Mouse (Mus musculus) bone marrow, adult 2 months (tissue): Measurements from ENCODE around the gene Dse. TPM values are rescaled to one million over a fixed set of nuclear protein-coding genes. Genes with fewer than 3 reads are reported as not detected.

Experiments used
- H3K27ac ChIP-seq: fragments of 200-500 bp; 2 replicates; pipeline ENCODE4 v1.5.1; 2012; ENCODE audit warnings: low read depth, mild to moderate bottlenecking, control low read depth, inconsistent platforms, low read length; ENCODE audit not compliant: control insufficient read depth, poor library complexity, insufficient read depth
- H3K4me1 ChIP-seq: fragments of 200-500 bp; 2 replicates; pipeline ENCODE4 v1.6.1; 2011; ENCODE audit warnings: low read length; ENCODE audit not compliant: control insufficient read depth, insufficient read depth
- H3K4me3 ChIP-seq: fragments of 200-500 bp; replicated peaks from 2 replicates; pipeline ENCODE3; 2011; ENCODE audit warnings: mild to moderate bottlenecking, low read depth, low read length, control low read depth; ENCODE audit not compliant: control insufficient read depth
- CTCF ChIP-seq: fragments of 200-500 bp; IDR thresholded peaks from 2 replicates; pipeline ENCODE4 v1.5.1; 2011; ENCODE audit warnings: low read length, control low read depth; ENCODE audit not compliant: control insufficient read depth, insufficient read depth
- POLR2A ChIP-seq: fragments of 200-500 bp; IDR thresholded peaks from 2 replicates; pipeline ENCODE4 v1.6.1; 2011; ENCODE audit warnings: low read depth, mild to moderate bottlenecking, control low read depth, low read length, borderline replicate concordance; ENCODE audit not compliant: control insufficient read depth
- WGBS: fragments of 180-500 bp; shearing (Covaris S2); methylation state at CpG from one replicate; pipeline ENCODE4 v1.1.7; 2018; 5-methylcytosine and 5-hydroxymethylcytosine counted together
- polyA plus RNA-seq: library from polyadenylated mRNA; stranded (reverse); fragments of >200 nt; gene quantifications from 2 replicates; pipeline ENCODE4 v1.2.4, GENCODE M21; 2011; ENCODE audit warnings: low replicate concordance; ENCODE audit not compliant: missing spikeins, insufficient read depth, insufficient read length

Dse gene
- polyA plus RNA-seq, 1 experiment, result 4.8 TPM

DNA sequence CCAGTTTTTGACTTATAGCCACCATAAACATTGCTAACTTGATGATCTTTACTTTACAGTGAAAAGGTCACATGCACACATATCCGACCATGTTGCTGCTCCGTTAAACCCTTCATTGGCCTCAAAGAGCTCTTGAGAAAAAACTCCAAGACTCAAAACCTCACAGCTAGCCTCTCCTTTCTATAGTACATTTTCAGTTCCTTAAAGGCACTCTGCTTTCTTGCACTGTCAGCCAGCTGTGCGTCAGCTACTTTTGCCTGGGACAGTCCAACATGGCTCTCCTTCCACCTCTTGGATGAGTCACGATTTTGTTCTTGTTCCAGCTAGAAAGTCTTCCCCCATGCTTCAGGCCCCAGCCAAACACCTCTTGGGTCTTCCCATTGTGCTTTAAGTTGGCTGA lies 35.9 kb downstream of the Dse start:
- TF ChIP-seq CTCF, result no peak
- no peak for TF ChIP-seq POLR2A
- H3K27ac ChIP-seq, result no peak overlapping the region
- no peaks in the 10 kb centered on the region; the same call in 1 of the 2 replicates for H3K4me1 ChIP-seq
- WGBS, result 35% methylated on average over 4 of the region's 4 CpGs
- no peak overlapping the region for H3K4me3 ChIP-seq

DNA sequence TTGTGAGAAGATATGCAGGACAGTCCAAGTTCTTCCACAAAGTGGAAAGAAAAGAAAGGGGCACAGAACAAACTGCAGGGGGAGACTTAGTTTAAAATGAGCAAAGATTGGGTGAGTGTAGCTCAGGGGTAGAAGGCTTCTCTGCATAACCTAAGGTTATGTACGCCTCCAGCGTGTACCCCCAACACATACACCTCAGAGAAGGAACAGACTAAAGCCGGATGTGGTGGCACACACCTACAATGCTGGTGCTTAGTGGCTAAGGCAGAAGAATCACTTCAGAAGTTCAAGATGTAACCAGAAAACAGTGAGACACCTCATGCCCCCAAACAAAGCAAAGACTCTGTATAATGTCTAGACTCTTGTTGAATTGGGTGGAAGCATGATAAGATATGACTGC lies 36.3 kb downstream of the Dse start:
- H3K4me1 ChIP-seq, result no peaks in the 10 kb centered on the region; the same call in 1 of the 2 replicates
- no peak overlapping the region for H3K4me3 ChIP-seq
- no peak for TF ChIP-seq POLR2A
- TF ChIP-seq CTCF, result no peak
- H3K27ac ChIP-seq, result no peak overlapping the region
- 75% methylated on average over 3 of the region's 3 CpGs for WGBS

DNA sequence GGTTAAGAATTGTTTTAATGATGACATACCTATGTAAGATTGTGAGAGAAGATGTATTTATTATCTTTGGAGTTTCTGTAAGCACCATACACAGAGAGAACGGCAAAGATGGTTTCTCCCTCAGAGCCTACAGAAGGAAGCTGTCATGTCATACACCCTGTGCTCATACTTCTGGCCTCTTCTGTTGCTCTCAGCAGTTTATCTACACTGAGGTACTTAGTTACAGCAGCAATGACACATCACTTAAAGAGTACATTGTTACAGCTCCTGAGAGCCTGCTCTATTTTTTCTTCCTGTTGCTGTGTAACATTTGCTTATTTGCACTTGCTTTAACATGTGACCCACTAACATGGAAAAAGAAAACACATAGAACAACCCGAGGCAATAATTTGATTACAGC lies 40.5 kb downstream of the Dse start:
- Histone ChIP-seq H3K27ac (no peak overlapping the region), H3K4me1 (no peaks in the 10 kb centered on the region; the same call in 1 of the 2 replicates), H3K4me3 (no peak overlapping the region)
- TF ChIP-seq POLR2A (no peak), CTCF (no peak)
- WGBS, result 71% methylated on average over 2 of the region's 2 CpGs

DNA sequence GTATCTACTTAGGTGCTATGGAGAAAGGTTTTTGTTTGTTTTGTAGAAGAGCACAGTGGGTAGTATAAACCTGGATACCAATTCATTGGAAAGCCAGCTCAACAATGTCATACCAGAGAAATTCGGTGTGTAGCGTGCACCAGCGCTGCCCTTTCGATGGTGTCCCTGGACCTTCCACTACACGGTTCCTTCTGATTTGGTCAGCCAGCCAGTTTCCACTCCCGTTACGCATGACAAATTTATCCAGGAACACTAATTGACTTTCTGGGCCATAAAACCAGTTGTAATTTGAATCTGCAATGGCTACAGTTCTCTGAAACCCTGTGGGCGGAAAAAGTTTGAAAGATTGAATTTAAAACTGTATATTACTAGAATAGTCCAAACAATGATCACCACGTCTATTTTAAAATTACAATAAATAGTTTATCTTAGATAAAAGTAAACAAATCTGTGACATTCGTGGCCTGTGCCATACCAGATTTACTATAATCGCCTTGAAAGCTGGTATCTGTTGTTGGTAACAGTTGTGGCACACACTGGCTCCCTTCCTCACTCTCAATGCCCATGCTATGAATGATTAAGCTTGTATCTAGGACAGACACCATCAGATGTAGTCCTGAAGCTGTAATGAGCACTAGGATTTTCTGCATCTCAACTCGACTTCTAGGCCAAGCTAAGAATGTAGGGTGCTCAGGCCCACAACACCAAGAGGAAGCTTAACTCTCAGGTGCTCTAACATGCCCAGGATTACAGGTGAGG lies 51.5 kb downstream of the Dse start:
- TF ChIP-seq POLR2A, result no peak
- no peak for TF ChIP-seq CTCF
- no peak overlapping the region for H3K27ac ChIP-seq
- no peaks in the 10 kb centered on the region for H3K4me1 ChIP-seq
- WGBS, result 81% methylated on average over 12 of the region's 12 CpGs
- no peak overlapping the region for H3K4me3 ChIP-seq

DNA sequence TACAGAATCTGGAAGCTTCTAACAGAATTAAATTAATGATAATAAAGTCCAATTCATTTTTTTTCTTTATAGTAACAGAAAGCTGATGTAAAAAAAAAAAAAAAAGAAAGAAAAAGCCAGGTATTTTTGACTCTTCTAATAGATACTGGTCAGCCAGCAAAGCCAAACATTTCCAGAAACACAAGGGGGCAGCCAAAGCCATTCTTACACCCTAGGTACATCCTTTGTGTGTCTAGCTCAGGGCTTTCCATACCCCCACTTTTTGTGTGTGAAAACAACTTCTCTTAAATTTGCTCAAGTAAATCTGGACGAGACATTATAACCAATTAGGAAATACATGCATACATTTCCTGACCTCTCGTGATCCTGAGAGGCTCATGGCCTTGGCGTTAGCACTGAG lies 55.7 kb downstream of the Dse start:
- H3K4me1 ChIP-seq, result no peaks in the 10 kb centered on the region
- TF ChIP-seq POLR2A, result no peak
- no peak for TF ChIP-seq CTCF
- H3K4me3 ChIP-seq, result no peak overlapping the region
- H3K27ac ChIP-seq, result no peak overlapping the region
- 49% methylated on average over 3 of the region's 3 CpGs for WGBS

DNA sequence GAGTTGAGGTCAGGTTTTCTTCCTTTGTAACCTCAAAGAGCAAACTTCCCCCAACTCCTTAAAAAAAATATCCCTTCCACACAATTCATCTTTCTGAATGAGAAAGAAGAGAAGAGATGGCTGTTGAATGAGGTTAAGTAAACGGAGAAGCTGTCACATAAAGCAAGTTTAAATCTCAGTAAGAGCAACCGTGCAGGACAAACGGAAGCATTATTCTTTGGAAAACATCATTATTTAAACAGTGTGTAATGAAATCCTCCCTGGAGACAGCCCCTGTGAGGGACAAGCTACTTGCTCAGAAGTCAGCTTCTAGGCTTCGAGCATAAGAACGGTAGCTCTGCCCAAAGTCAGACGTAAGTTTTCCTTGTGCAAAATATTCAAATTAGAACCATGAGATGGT lies 57.1 kb downstream of the Dse start:
- Histone ChIP-seq H3K4me3 (no peak overlapping the region), H3K27ac (no peak overlapping the region), H3K4me1 (no peaks in the 10 kb centered on the region)
- 79% methylated on average over 6 of the region's 6 CpGs for WGBS
- no peak for TF ChIP-seq CTCF
- no peak for TF ChIP-seq POLR2A

DNA sequence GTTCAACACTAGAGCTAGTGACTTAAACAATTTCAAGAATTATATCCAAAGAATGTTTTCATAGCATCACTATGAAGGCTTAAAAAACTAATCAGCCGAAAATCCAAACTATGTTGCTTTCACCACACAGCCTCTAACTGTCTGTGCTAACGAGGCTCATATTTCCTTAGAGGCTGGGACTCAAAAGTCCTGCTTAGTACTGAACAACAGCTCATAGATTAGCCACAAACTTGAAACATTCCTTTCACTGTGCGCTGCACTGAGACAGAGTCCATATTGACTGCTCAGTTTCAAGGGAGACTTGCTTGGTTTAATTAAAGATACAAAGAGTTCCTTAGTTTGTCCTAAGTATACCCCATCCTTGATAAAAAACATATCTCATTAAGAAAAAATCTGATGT lies 57.7 kb downstream of the Dse start:
- WGBS, result 71% methylated on average over 3 of the region's 3 CpGs
- no peak for TF ChIP-seq CTCF
- no peak for TF ChIP-seq POLR2A
- H3K4me3 ChIP-seq, result no peak overlapping the region
- H3K4me1 ChIP-seq, result no peaks in the 10 kb centered on the region
- H3K27ac ChIP-seq, result no peak overlapping the region

DNA sequence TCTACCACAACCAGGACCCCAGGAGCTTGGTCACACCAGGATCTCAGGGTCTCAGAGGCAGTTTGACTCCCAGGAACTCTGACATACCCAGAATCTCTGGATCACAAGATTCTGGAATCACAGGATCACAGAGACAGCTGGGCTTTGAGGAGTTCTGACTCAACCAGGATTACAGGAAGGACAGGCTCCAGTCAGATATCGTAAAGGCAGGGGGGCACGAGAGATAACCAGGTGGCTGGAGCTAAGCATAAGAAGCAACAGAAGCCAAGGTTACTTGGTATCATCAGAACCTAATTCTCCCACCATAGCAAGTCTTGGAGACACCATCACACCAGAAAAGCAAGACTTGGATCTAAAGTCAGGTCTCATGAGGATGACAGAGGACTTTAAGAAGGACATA lies 65.8 kb downstream of the Dse start:
- H3K27ac ChIP-seq, result no peak overlapping the region
- 87% methylated on average over 2 of the region's 2 CpGs for WGBS
- H3K4me1 ChIP-seq, result no peaks in the 10 kb centered on the region; the same call in 1 of the 2 replicates

DNA sequence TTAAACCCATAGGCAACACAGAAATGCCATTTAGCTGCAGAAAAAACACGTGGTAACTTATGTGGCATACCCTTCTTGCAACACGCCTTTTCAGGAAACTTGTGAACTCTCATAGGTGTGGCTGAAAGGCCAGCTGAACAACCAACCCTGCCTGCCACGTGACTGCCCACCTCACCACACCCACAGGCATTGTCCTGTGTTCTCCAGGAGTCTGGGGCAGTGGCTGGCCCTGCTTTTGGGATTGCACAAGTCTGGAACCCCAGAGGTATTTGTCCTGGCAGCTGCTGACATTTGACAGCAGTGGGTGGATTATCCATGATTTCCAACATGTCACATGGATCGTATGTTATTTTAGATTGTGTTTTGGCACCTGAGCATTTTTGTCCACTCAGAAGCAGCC lies 67.7 kb downstream of the Dse start:
- H3K27ac ChIP-seq, result no peak overlapping the region; the same call in 1 of the 2 replicates
- WGBS, result 38% methylated on average over 4 of the region's 4 CpGs
- TF ChIP-seq POLR2A, result no peak
- no peak for TF ChIP-seq CTCF
- no peaks in the 10 kb centered on the region; the same call in 1 of the 2 replicates for H3K4me1 ChIP-seq
- no peak overlapping the region for H3K4me3 ChIP-seq

More for the DNA sequence above, 65.8 kb downstream of the Dse start:
- H3K4me3 ChIP-seq, result no peak overlapping the region
- no peak for TF ChIP-seq POLR2A
- no peak for TF ChIP-seq CTCF

DNA sequence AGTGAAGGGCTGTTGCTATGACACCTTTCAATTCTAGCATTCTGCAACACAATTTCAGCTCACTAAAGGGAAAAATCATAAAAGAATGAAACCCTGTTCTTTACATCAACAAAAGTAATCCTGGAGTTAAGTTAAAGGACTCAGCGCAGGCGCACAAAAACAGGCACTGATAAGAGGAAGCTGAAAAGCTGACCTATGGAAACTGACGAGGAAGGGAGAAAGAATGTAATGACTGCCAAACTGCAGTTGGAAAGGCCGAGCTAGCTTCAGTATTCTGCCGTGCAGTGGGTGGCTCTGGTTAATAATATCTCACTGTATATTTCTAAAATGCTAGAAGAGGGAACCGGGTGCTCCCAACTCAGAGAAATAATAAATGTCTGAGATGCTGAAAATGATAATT lies 69.5 kb downstream of the Dse start:
- WGBS, result 38% methylated on average over 6 of the region's 6 CpGs
- no peak for TF ChIP-seq CTCF
- TF ChIP-seq POLR2A, result no peak
- no peak overlapping the region for H3K4me3 ChIP-seq
- H3K27ac ChIP-seq, result no peak overlapping the region
- H3K4me1 ChIP-seq, result no peaks in the 10 kb centered on the region; the same call in 1 of the 2 replicates
